Mouse (Mus musculus) lung, postnatal 0 days (tissue): Measurements from ENCODE around the gene Pkd1l2. TPM values are rescaled to one million over a fixed set of nuclear protein-coding genes. Genes with fewer than 3 reads are reported as not detected.

Source experiments
- ATAC-seq: fragments of 200-750 bp; cut with Nextera tagmentation; 2 replicates; pipeline ENCODE4 v1.8.0; 2017; ENCODE audit warnings: moderate library complexity
- DNase-seq: peaks from one replicate; pipeline ENCODE4 v3.0.0-alpha.2; 2016; ENCODE audit warnings: low spot score
- H3K27ac ChIP-seq: fragments of 300-500 bp; sonication (generic); 2 replicates; pipeline ENCODE4 v1.5.1; 2014; ENCODE audit warnings: antibody characterized with exemption, mild to moderate bottlenecking, low read length, mixed read lengths
- H3K27me3 ChIP-seq: fragments of 300-500 bp; sonication (generic); replicated peaks from 2 replicates; pipeline ENCODE4 v1.6.1; 2014; ENCODE audit warnings: low read length, mixed read lengths; ENCODE audit not compliant: insufficient read depth
- H3K36me3 ChIP-seq: fragments of 300-500 bp; sonication (generic); 2 replicates; pipeline ENCODE4 v1.6.1; 2014; ENCODE audit warnings: low read length, mixed read lengths; ENCODE audit not compliant: insufficient read depth
- H3K4me1 ChIP-seq: fragments of 300-500 bp; sonication (generic); 2 replicates; pipeline ENCODE4 v1.6.1; 2014; ENCODE audit warnings: antibody characterized with exemption, low read depth, low read length, mixed read lengths; ENCODE audit not compliant: insufficient read depth
- H3K4me2 ChIP-seq: fragments of 300-500 bp; sonication (generic); replicated peaks from 2 replicates; pipeline ENCODE4 v1.6.1; 2014; ENCODE audit warnings: low read depth, mild to moderate bottlenecking, low read length, moderate library complexity, mixed read lengths
- H3K4me3 ChIP-seq: fragments of 300-500 bp; sonication (generic); 2 replicates; pipeline ENCODE4 v1.5.1; 2014; ENCODE audit warnings: low read depth, low read length
- H3K9ac ChIP-seq: fragments of 300-500 bp; sonication (generic); replicated peaks from 2 replicates; pipeline ENCODE4 v1.6.1; 2014; ENCODE audit warnings: low read depth, mild to moderate bottlenecking
- H3K9me3 ChIP-seq: fragments of 300-500 bp; sonication (generic); 2 replicates; pipeline ENCODE4 v1.6.1; 2016; ENCODE audit warnings: low read length, mixed read lengths
- CTCF ChIP-seq: IDR thresholded peaks from 2 replicates; pipeline ENCODE4 v1.5.1; 2016; ENCODE audit warnings: antibody characterized with exemption, mild to moderate bottlenecking
- EP300 ChIP-seq: IDR thresholded peaks from 2 replicates; pipeline ENCODE4 v1.6.1; 2016; ENCODE audit warnings: antibody characterized with exemption, mild to moderate bottlenecking, control low read depth
- WGBS: fragments of 180-500 bp; shearing (Covaris S2); extraction: QIAGEN DNeasy Blood & Tissue Kit; methylation state at CpG from one replicate; pipeline ENCODE4 v1.1.7; 2014; 5-methylcytosine and 5-hydroxymethylcytosine counted together
- polyA plus RNA-seq: library from polyadenylated mRNA; unstranded; fragments of >200 nt; fragmentation: Nextera tagmentation; extraction: Ambion mirVana; gene quantifications from 2 replicates; pipeline ENCODE4 v1.2.1, GENCODE M21; 2015

Pkd1l2 gene
- polyA plus RNA-seq, 1 experiment from 2014 or later, result not detected

GRCm38 (mm10) chr8:116992176-116992971 is 89.9 kb downstream of the Pkd1l2 start:
- DNase-seq, result peak; percentile 60
- H3K9me3 ChIP-seq, result no peaks in the 10 kb centered on the region
- peak overlapping the region; percentile 33; the same call in 1 of the 2 replicates for H3K27ac ChIP-seq
- no peaks in the 10 kb centered on the region for H3K36me3 ChIP-seq
- ATAC-seq, result no peak
- H3K4me3 ChIP-seq, result peak overlapping the region; percentile 46
- 0 out of 2 replicates have a peak, but pooled peaks cover 3% of the 10 kb centered on the region for H3K4me1 ChIP-seq
- no peaks in the 10 kb centered on the region for H3K27me3 ChIP-seq
- TF ChIP-seq EP300, result no peak
- WGBS, result 5% methylated on average over 23 of the region's 23 CpGs
- peak overlapping the region; percentile 90 for H3K4me2 ChIP-seq
- peak overlapping the region; percentile 37; the same call in 1 of the 2 replicates for H3K9ac ChIP-seq

- no peak for TF ChIP-seq CTCF
- TF ChIP-seq EP300, result no peak
- no peak overlapping the region for H3K4me3 ChIP-seq
- no peak overlapping the region for H3K4me2 ChIP-seq
- no peaks in the 10 kb centered on the region for H3K27me3 ChIP-seq
- no peak overlapping the region for H3K9ac ChIP-seq
- no peak overlapping the region for H3K27ac ChIP-seq
- H3K9me3 ChIP-seq, result no peaks in the 10 kb centered on the region
- DNase-seq (no peak), ATAC-seq (no peak)
- no peaks in the 10 kb centered on the region for H3K36me3 ChIP-seq
- WGBS, result 85% methylated on average over 8 of the region's 8 CpGs
- 0 out of 2 replicates have a peak, but pooled peaks cover 3% of the 10 kb centered on the region for H3K4me1 ChIP-seq
Observed at GRCm38 (mm10) chr8:116991241-116991640, 91.0 kb downstream of the Pkd1l2 start.

- no peak overlapping the region for H3K27ac ChIP-seq
- no peaks in the 10 kb centered on the region for H3K27me3 ChIP-seq
- H3K9me3 ChIP-seq, result no peaks in the 10 kb centered on the region
- H3K4me2 ChIP-seq, result no peak overlapping the region
- no peak overlapping the region for H3K4me3 ChIP-seq
- DNase-seq, result no peak
- TF ChIP-seq EP300 (no peak), CTCF (peak; percentile 30)
- H3K4me1 ChIP-seq, result 0 out of 2 replicates have a peak, but pooled peaks cover 3% of the 10 kb centered on the region
- no peak overlapping the region for H3K9ac ChIP-seq
- no peaks in the 10 kb centered on the region for H3K36me3 ChIP-seq
- no peak for ATAC-seq
- WGBS, result 94% methylated on average over 3 of the region's 3 CpGs
Observed at GRCm38 (mm10) chr8:116989842-116990241, 92.4 kb downstream of the Pkd1l2 start.

- Histone ChIP-seq H3K4me1 (no peaks in the 10 kb centered on the region), H3K27ac (no peak overlapping the region), H3K4me2 (no peak overlapping the region), H3K9me3 (no peaks in the 10 kb centered on the region), H3K9ac (no peak overlapping the region), H3K27me3 (no peaks in the 10 kb centered on the region), H3K36me3 (no peaks in the 10 kb centered on the region), H3K4me3 (no peak overlapping the region)
- 19% methylated on average over 4 of the region's 4 CpGs for WGBS
- peak; percentile 88 for DNase-seq
- TF ChIP-seq EP300 (no peak), CTCF (peak; percentile 82)
- ATAC-seq, result no peak
Observed at GRCm38 (mm10) chr8:116980117-116980516, 102.1 kb downstream of the Pkd1l2 start.

- TF ChIP-seq CTCF (peak; percentile 66), EP300 (no peak)
- H3K4me3 ChIP-seq, result peak within 1 kb of the TSS; percentile 69
- H3K27me3 ChIP-seq, result no peaks in the 10 kb centered on the region
- H3K27ac ChIP-seq, result peak within 1 kb of the TSS; percentile 57
- no peaks in the 10 kb centered on the region for H3K36me3 ChIP-seq
- H3K9me3 ChIP-seq, result no peaks in the 10 kb centered on the region
- ATAC-seq, result peak; percentile 99
- peak within 1 kb of the TSS; percentile 30; the same call in 1 of the 2 replicates for H3K9ac ChIP-seq
- under 1% methylated on average over 46 of the region's 46 CpGs for WGBS
- peak within 1 kb of the TSS; percentile 59 for H3K4me2 ChIP-seq
- no peaks in the 10 kb centered on the region for H3K4me1 ChIP-seq
- peak; percentile 99 for DNase-seq
Observed at GRCm38 (mm10) chr8:116978631-116979256, 103.5 kb downstream of the Pkd1l2 start, which contains the start of gene 1700030J22Rik. Gene 1700030J22Rik (minus strand): TSS chr8:116978959.

- H3K36me3 ChIP-seq, result no peaks in the 10 kb centered on the region
- 29% methylated on average over 8 of the region's 8 CpGs for WGBS
- H3K9ac ChIP-seq, result no peak overlapping the region
- H3K4me2 ChIP-seq, result peak overlapping the region; percentile 59
- H3K4me1 ChIP-seq, result no peaks in the 10 kb centered on the region
- DNase-seq (peak; percentile 14), ATAC-seq (no peak)
- peak overlapping the region; percentile 69 for H3K4me3 ChIP-seq
- H3K27ac ChIP-seq, result no peak overlapping the region
- TF ChIP-seq CTCF (no peak), EP300 (no peak)
- H3K9me3 ChIP-seq, result no peaks in the 10 kb centered on the region
- no peaks in the 10 kb centered on the region for H3K27me3 ChIP-seq
Observed at GRCm38 (mm10) chr8:116978052-116978451, 104.2 kb downstream of the Pkd1l2 start.
